Mouse (Mus musculus) cerebellum, adult 11-12 months (tissue): ENCODE results near the gene Spen.

Experiments used
- DNase-seq: peaks from one replicate; pipeline ENCODE4 v3.0.0; 2022

Gene Spen

DNA sequence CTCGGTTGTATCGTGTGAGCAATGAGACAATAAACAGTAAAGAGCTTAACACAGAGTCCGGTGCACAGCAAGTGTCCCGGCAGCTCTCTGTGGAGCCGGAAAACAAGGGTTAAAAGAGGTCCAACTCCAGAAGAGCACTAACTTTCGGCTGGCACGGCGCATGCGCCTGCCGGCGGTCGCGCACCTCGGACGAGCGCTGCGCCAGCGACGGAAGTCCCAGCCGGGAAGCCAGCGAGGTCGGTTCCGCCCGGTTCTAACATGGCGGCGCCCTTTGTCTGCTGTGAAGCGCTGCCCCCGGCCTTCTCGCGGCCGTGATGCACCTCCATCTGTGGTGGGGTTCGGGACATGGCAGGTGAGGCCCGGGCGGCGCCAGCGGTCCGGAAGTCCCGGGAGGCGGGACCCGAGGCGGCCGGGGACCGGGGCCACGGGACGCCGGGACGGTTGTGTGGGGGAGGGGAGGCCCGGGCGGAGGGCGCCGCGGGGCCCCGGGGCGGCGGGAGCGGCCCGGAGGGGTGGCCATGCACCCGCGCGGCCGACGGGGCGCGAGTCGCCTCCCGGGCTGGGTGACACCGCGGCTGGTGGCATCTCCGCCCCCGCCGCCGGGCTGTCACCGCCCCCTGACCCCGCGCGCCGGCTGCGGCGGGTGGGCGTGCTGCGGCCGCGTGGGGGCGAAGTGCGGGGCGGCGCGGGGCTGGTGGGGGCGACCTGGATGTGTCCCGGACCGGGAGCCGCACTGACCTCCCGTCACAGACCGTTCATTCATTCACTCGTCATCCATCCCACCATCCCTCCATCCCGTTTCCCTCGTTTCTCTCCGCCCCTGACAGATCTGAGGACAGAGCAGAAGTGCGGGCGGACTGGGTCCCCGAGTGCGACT lies 93.7 kb downstream of the Spen start, which contains the start of gene Zbtb17:
Gene Zbtb17, plus strand, starts transcription at position 204 of the 877 bp plus-strand sequence.
- DNase-seq, result peak; percentile 86

DNA sequence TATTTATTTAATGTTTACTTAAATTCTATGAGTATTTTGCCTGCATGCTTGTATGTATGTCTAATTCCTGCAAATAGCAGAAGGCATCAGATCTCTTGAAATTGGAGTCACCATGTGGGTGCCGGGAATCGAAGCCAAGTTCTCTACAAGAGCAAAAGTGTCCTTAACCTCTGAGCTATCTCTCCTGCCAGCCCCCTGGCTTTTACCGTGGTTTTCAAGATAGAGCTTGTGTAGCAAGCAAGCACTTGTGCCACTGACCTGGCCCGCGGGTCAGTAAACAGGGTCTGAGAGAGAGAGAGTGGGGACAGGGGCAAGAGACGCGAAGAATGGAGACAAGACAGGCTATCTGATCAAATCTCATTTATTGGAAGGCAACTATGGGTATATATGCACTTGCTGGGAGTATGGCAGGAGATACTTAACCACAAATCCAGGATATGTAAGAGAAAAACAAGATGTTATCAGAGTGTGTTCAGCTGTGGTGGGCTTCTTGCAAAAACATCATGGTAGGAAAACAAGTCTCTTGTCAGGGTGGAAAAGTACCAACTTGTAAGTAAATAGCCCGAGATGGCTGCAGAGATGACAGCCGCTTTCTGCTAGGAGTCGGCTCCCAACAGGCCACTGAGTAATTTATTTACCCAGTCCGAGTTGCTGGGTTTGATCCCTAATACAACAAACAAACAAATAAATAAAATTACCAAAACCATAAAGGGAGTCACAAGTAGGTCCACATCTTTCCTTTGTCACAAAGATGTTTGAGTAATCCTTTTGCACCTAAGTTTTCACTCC lies 94.6 kb downstream of the Spen start:
- no peak for DNase-seq

DNA sequence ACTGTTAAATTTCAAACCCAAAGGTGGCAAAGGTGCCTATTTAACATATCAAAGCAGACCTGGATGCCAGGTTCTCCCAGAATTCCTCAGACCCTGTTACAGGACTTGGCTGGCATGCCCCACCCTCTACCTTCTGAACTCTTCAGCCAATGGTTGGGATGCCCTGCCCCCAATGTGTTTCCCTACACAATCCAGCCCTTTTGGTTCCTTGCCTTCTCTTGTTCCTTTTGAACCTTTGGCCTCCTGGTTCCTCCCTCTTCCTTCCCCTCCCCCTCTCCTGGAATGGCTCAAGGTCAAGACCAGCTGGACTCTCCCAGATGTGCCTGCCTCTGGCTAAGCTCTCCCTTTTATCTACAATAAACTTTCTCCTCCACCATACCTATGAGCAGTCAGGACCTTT lies 97.5 kb downstream of the Spen start:
- DNase-seq, result no peak

DNA sequence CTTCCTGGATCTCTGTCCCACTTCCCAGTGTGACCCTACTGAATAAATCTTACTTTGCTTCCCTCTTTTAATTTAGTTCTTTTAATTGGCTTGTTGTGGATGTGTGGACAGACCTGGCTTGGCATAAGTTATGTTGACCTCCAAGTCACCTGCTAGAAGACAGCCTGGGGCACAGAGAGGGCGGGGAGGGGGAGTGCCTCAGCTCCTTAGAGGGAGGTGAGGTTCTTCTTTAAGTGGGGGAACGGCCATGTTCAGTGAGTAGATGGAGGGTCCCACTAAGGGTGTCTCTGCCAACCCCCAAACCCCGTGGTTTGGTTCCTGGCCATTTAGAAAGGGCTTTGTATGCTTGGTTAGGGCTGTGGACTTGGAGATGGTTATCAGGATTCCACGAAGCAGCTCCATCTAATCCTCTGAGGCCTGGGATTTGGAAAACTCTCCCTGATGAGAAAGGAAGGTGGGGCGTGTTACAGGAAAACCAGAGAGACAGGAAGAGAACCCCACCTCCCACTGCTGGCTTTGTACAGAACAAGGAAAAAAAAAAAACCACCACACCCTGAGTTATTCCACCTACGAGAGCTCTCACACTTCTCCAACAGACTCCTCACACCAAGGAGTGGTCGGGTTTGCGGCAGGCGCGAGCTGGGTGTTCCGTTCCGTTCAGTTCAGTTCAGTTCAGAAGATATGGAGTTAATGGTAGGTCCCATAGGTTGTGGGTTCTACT lies 99.2 kb downstream of the Spen start:
- DNase-seq, result no peak

DNA sequence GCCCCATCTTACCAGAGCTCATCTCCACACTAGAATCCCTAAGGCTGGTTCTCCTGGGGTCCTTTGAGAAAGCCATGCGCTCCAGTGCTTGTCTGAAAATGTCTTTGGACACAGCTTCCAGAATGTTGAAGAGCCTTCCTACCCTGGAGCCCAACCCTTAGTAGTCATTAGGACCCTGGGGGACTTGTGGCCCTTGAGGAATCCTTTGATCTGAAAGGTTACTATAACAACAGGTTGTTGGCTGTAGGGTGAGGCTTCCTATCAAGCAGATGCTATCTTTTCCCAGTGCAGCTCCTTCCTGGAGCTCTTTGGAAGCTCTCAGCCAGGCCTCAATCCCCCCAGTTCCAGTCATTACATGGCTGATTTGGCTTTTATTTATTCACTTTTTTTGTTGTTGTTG lies 102.4 kb downstream of the Spen start, which contains the start of gene Srarp:
Gene Srarp, minus strand, starts transcription at position 132 of the 400 bp plus-strand sequence.
- no peak for DNase-seq

DNA sequence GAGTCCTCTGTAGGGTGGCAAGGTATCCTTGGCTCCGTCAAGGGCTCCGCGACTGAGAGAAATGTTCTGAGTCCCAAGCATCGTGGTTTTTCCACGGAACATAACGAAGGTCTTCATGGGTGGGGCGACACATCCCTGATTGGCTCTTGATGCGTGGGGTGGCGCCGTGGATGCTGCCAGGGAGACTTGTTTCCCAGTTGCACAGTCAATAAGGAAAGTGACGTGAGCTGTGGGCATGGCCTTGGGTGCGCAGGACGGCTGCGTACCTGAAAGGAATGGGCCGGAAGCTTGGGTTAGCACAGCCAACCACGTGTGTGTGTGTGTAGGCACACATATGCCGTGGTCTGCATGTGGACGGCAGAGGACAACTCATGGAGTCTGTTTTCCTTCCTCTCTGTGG lies 105.2 kb downstream of the Spen start:
- DNase-seq, result no peak

DNA sequence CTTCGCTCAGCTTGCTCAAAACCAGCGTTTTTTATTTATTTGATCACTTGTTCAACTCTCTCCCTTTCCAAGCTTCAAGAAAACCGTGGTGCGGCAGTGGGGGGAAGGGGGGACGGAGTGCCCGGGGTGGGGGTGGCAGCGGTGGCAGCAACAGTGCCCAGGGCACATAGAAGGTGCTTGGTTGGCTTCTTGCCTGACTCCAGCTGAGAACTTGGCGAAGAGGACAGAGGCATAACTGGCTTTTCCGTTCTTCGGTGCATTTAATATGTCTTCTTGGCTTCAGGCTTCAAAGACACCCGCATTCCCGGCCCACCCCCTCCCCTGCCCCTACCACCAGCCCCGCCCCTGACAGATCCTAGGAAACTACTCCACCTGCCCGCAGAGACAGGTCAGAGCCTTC lies 105.7 kb downstream of the Spen start:
- DNase-seq, result no peak

DNA sequence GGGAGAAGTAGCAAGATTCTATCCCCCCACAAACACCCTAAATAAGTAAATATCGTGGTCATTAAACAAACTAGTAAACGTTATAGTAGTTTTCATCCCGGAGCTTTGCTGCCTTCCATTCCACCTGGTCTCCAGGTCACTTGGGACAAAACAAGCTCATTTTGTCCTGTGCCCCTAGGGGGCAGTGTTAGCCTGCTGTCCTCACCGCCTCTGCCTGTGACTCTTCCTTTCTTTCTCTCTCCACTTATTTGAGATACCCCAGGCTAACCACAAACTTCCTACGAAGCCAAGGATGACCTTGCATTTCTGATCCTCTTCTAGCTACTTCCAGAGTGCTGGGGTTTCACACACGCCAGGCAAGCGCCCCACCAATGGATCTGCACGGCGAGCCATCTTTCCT lies 107.4 kb downstream of the Spen start:
- DNase-seq, result peak; percentile 63

DNA sequence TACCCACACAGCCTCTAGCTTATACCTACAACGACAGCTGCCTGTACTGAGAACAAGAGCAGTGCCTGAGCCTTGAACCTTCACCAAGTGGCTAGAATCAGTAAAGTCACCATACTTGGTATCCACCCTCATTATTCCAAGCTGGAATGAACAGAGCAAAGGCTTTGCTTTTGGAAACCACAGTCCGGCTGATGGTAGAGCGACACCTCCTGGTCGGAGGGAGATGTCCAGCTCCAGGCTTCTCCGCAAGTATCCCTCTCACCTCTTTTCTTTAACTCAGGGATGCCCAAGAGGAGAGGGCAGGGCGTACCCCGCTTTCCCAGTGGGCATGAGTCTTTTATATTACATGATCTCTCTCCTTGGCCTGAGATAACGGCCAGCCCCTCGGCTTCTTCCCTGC lies 108.5 kb downstream of the Spen start:
- DNase-seq, result no peak

DNA sequence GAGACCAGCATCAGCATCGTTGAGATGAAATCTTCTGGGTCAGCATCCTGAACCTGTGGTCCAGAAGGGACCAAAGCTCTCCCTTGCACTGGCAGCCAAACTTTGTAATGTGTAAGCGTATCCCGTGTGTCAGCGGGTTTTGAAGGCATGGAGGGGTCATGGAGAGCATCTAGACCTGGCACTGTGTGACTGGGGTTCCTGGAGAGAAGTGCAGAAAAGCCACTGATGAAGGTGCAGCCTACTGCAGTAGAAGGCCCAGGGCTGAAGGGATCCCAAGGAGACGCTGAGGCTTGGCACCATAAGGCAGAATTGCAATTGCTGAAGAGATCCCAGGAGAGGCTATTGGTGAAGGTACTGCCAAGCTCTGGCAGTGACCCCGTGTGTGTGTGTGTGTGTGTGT lies 109.0 kb downstream of the Spen start:
- no peak for DNase-seq

DNA sequence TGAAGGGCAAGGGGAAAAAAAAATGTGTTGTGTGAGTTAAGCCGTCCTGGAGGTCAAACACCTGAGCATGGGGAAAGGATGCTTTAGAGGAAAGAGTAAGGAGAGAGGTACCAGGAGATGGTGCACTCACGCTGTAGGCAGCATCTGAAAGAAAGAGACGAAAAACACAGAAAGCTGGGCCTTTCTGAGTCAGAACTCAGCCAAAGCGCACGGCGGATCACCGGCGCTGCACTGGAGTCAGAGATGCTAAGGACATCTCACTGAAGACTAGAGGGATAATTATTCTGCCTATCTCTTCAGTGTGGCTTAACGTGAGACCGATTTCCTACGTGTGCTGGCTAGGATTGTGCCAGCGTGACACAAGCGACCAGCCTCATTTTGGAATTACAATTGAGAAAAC lies 110.5 kb downstream of the Spen start:
- DNase-seq, result no peak

DNA sequence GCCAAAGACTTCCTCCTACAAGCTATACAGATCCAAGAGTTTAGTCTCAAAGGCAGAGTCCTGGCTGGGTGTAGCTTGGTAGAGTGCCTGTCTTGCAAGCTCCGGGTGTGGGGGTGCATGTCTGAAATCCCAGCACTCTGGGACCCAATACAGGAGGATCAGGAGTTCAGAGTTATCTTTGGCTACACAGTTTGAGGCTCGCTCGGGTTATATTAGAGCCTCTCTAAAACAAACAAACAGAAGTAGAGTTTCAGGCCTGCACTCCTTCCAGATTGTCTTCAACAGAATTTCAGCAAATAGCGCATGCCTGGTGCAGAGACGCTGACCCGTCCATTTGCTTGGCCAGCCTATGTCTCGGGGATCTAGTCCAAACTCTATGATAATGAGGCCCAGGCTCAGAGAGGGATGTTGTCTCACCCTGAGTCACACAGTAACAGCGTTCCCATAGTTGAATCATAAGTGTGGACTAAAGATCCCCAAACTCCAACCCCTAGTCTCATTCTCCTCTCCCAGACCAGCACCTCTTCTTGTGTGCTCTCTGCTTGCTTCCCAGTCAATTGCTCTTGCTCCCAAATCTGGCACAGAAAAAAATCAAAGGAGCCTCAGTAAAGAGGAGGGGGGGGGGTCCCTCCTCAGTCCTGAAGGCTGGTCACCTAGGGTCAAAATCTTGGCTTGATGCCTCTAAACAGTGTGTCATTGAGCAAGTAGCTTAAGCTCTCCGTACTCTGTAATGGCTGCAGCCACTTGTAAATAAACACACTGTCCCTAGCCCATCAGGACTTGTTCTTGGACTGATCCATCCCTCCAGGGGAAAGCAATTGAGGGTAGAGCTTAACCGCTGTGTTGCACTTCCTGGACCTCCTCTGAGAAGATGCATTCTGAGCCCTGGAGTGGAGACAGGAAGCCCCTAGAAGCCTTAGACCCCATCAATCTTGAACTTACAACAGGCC lies 111.3 kb downstream of the Spen start:
- no peak for DNase-seq

DNA sequence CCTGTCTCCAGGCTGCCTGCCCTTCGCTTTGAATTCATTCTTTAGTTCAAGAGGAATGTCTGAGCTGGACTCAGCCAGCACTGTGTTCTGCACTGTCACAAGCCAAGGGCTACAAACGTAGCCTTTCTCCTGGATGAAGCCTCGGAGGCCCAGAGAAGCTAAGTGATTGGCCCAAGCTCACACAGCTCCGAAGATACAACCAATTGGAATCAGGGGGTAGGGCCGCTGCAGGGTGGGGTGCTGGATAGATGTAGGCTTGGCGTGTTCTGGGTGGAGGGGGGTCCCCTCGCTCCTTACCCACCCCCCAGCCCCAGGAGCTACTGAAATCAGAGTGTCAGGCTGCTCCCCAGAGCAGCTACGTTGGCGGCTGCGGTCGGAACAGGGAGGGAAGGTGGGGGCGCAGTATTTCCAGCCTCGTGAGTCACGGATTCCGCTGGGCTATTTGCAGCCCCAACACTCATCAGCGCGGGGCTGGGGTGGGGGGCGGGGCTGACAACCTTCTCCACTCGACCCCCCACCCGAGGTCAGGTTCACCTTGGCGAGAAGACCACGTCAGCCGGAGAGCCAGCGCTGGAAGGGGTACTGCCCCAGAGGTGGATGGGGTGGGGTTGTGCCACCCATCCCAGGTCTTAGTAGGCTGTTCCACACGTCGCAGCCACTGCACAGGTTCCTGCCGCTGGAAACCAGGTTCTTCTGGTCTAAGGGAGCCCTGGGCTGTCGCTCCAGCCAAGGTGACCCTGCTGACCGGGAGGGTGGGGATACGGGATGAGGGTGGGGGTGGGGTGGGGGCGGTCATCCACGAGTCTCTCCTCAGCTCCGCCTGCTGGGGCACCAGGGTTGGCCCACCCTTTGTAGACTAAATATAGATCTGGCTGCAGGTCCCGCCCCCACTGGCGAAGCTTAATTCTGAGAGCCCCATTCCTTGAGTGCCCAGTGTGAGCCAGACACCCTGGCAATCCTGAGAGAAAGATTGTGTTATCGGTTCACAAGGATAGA lies 112.6 kb downstream of the Spen start:
- peak; percentile 45 for DNase-seq

DNA sequence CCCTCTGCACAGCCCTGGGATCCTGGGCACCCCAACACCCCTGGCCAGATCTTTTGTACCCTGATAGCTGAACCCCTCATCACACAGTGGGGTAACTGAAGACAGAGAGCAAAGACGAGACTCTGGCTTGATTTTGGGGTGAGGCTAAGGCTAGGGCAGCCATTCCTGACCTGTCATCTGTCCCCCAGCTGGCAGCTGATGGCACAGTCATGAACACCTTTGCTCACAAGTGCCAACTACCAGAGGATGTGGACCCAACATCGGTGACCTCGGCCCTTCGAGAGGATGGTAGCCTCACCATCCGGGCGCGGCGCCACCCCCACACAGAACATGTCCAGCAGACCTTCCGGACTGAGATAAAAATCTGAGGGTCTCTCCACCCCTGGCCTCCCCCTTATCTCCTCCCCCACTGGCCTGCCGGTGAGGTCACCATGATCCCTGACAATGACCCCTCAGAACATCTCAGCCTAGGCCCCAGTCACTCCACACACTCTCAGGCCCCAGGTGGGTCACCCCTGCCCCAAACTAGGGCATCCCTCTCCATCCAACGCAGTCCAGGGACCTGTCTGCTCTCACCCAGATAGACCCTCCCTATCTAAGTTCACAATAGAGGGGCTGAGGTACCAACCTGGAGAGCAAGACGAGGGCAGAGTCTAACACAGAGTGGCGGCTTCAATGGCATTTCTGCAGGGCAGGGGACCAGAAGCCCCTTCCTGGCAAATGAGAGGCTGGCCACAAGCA lies 114.5 kb downstream of the Spen start:
- no peak for DNase-seq

DNA sequence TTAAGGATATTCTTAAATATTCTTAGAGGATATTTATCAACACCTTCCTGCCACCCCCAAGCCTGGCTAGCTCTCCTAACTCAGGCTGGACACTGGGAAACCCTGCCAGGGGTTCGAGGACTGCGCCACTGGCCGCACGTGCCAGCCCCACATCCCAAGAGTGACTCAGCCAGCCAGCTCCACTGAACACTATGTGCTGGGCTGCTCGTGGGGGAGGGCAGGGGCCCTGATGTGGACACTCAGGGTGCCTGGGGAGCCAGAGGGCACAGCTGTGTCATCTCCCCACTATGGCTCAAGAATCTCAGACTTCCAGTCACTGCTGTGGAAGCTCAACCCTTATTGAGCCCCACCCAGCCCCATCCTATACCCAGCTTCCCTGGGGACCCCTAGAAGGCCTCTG lies 115.1 kb downstream of the Spen start:
- no peak for DNase-seq

DNA sequence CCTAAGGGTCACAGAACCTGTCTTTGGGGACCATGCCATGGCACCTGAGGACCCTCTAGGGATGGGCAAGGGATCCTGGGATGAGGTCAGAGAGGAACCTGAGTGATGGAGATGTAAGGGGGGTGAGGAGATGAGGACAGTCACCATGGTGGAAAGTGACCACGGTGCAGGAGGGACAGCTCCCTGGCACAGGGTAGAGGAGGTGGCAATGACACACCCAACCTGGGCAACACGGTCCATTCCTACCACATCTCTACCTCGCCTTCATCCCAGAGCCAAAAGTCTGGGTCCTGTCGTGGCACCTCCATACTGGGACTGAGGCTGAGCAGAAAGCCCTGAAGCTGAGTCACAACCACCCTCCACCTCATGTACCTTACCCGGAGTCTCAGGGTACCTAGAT lies 115.6 kb downstream of the Spen start:
- DNase-seq, result no peak

DNA sequence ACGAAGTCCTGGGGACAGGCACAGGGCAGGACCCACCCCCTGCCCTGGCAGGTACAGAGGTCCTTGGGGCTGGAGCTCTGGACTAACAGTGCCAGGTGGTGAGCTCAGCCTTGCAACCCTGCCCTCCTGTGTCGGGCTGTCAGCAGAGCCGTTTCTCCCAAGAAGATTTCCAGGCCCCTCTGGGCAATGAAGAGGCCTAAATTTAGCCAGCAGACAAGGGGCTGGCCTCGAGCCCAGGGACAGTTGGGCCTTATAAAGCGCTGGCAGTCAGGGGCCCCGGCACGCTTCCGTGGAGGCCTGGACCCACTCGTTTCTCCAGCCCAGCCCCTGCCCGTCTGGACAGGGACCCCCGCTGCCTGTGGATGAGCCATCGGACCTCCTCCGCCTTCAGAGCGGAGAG lies 117.0 kb downstream of the Spen start:
- DNase-seq, result no peak

DNA sequence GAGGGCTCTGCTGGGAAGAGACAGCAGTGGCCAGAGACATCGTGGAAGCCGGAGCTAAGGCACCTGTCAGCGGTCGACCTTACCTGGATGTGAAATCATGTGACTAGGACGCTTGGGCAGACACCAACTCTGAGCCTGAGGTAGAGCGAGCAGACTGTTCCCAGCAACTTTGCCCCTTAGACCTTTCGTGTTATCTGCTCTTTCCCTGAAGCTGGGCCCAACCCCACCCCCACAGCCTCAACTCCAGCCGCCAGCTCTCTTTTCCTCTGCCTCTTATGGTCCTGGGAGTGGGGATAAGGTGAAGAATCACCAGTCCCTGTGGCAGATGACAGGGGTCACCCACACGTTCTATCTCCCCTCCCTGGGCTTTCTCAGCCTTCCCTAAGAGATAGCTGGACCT lies 117.5 kb downstream of the Spen start:
- DNase-seq, result no peak

DNA sequence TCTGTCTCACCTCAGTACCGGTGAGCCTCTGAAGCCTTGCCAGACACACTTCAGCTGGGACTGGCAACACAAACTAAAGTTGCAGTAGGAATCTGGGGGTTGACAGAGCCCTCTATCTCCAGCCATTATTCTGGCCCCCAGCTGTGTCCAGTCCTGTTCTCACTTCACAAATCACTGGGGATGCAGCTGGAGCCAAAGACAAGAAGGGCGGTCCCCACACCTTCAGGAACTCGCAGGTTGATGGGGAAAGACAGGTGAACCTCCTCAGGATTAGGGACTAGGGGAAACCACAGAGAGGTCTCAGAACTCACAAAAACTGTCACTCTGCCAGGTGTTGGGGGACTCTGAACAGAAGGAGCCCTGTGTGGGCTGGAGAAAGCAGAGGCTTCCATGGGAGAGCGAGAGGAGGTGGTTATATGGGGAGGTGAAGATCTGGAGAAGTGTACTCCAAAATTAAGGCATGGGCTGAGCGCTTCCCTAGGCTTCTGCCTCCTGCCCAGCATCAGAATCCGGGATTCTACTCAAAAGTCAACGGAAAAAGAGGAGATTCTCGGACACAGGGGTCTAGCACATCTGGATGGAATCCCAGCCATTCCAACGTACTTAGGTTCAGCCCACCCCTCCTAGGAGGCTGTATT lies 118.1 kb downstream of the Spen start, which contains the start of gene Hspb7:
Gene Hspb7, plus strand, starts transcription at position 588 of the 638 bp plus-strand sequence.
- DNase-seq, result no peak
